Mouse (Mus musculus) E14TG2a.4 (cell line): ENCODE results near the gene Lnpep.

Experiments used
- H3K27me3 ChIP-seq: 2 replicates; pipeline ENCODE4 v1.6.1; 2014; ENCODE audit warnings: low read length, control low read depth; ENCODE audit not compliant: insufficient read depth
- H3K36me3 ChIP-seq: 2 replicates; pipeline ENCODE4 v1.6.1; 2014; ENCODE audit warnings: low read length, control low read depth; ENCODE audit not compliant: insufficient read depth
- H3K4me1 ChIP-seq: replicated peaks from 2 replicates; pipeline ENCODE4 v1.6.1; 2014; ENCODE audit warnings: low read depth, low read length, control low read depth
- H3K4me3 ChIP-seq: replicated peaks from 2 replicates; pipeline ENCODE4 v1.5.1; 2014; ENCODE audit warnings: mild to moderate bottlenecking, low read length
- H3K9me3 ChIP-seq: 2 replicates; pipeline ENCODE4 v1.6.1; 2014; ENCODE audit warnings: low read length, control low read depth
- CTCF ChIP-seq: conservative IDR thresholded peaks from 2 replicates; pipeline ENCODE4 v1.5.1; 2014; ENCODE audit warnings: low read length
- NANOG ChIP-seq: IDR thresholded peaks from 2 replicates; pipeline ENCODE4 v1.6.1; 2014; ENCODE audit warnings: borderline replicate concordance, low read length, mixed read lengths
- POU5F1 ChIP-seq: IDR thresholded peaks from 2 replicates; pipeline ENCODE4 v1.6.1; 2014; ENCODE audit warnings: low read length, borderline replicate concordance

The Lnpep gene

GRCm38 (mm10) chr17:17618463-17618862, 6.4 kb downstream of the Lnpep start:
- Histone ChIP-seq H3K27me3 (no peaks in the 10 kb centered on the region), H3K4me3 (no peak overlapping the region), H3K36me3 (peaks cover 8% of the 10 kb centered on the region; the same call in 1 of the 2 replicates), H3K4me1 (peaks cover 51% of the 10 kb centered on the region), H3K9me3 (no peaks in the 10 kb centered on the region)
- TF ChIP-seq POU5F1 (no peak), CTCF (no peak), NANOG (no peak)

GRCm38 (mm10) chr17:17617440-17618204, 7.2 kb downstream of the Lnpep start:
- TF ChIP-seq NANOG (no peak), CTCF (no peak), POU5F1 (no peak)
- peaks cover 50% of the 10 kb centered on the region for H3K4me1 ChIP-seq
- peaks cover 8% of the 10 kb centered on the region; the same call in 1 of the 2 replicates for H3K36me3 ChIP-seq
- H3K27me3 ChIP-seq: no peaks in the 10 kb centered on the region
- H3K4me3 ChIP-seq: no peak overlapping the region
- no peaks in the 10 kb centered on the region for H3K9me3 ChIP-seq

GRCm38 (mm10) chr17:17612336-17612735, 12.5 kb downstream of the Lnpep start:
- peaks cover 11% of the 10 kb centered on the region for H3K36me3 ChIP-seq
- TF ChIP-seq NANOG (peak; percentile 93), CTCF (no peak)

GRCm38 (mm10) chr17:17609523-17609922, 15.3 kb downstream of the Lnpep start:
- H3K4me1 ChIP-seq: peaks cover 25% of the 10 kb centered on the region

More at GRCm38 (mm10) chr17:17612336-17612735, 12.5 kb downstream of the Lnpep start:
- H3K4me1 ChIP-seq: peaks cover 41% of the 10 kb centered on the region
- H3K9me3 ChIP-seq: peaks cover 5% of the 10 kb centered on the region
- 0 out of 2 replicates have a peak overlapping the region, but pooled peaks have one; percentile 27 for H3K4me3 ChIP-seq
- no peaks in the 10 kb centered on the region for H3K27me3 ChIP-seq

GRCm38 (mm10) chr17:17608416-17608988, 16.3 kb downstream of the Lnpep start:
- Histone ChIP-seq H3K27me3 (no peaks in the 10 kb centered on the region), H3K36me3 (peaks cover 8% of the 10 kb centered on the region), H3K4me1 (peaks cover 27% of the 10 kb centered on the region), H3K9me3 (peaks cover 5% of the 10 kb centered on the region), H3K4me3 (no peak overlapping the region)
- TF ChIP-seq POU5F1: no peak
- TF ChIP-seq NANOG: no peak
- TF ChIP-seq CTCF: no peak

More at GRCm38 (mm10) chr17:17609523-17609922, 15.3 kb downstream of the Lnpep start:
- TF ChIP-seq POU5F1: no peak
- no peak for TF ChIP-seq NANOG
- no peak for TF ChIP-seq CTCF
- H3K4me3 ChIP-seq: no peak overlapping the region
- no peaks in the 10 kb centered on the region for H3K27me3 ChIP-seq
- H3K9me3 ChIP-seq: peaks cover 5% of the 10 kb centered on the region
- H3K36me3 ChIP-seq: peaks cover 8% of the 10 kb centered on the region

GRCm38 (mm10) chr17:17604554-17604953, 20.3 kb downstream of the Lnpep start:
- no peaks in the 10 kb centered on the region for H3K27me3 ChIP-seq
- H3K4me3 ChIP-seq: no peak overlapping the region
- peaks cover 35% of the 10 kb centered on the region for H3K4me1 ChIP-seq
- no peaks in the 10 kb centered on the region for H3K9me3 ChIP-seq
- no peaks in the 10 kb centered on the region; the same call in 1 of the 2 replicates for H3K36me3 ChIP-seq
- TF ChIP-seq NANOG (no peak), POU5F1 (no peak), CTCF (no peak)

- peak; percentile 55; the same call in 1 of the 2 replicates for TF ChIP-seq POU5F1
- no peak for TF ChIP-seq NANOG
- H3K4me3 ChIP-seq: no peak overlapping the region
- H3K27me3 ChIP-seq: no peaks in the 10 kb centered on the region
- no peaks in the 10 kb centered on the region; the same call in 1 of the 2 replicates for H3K36me3 ChIP-seq
- H3K4me1 ChIP-seq: peaks cover 35% of the 10 kb centered on the region
- no peaks in the 10 kb centered on the region for H3K9me3 ChIP-seq
These were observed 21.2 kb downstream of the Lnpep start for GRCm38 (mm10) chr17:17603609-17604008.

- no peaks in the 10 kb centered on the region for H3K27me3 ChIP-seq
- H3K36me3 ChIP-seq: no peaks in the 10 kb centered on the region
These were observed 22.1 kb downstream of the Lnpep start for GRCm38 (mm10) chr17:17602786-17603185.

More at GRCm38 (mm10) chr17:17602786-17603185, 22.1 kb downstream of the Lnpep start:
- H3K4me3 ChIP-seq: no peak overlapping the region
- peaks cover 34% of the 10 kb centered on the region for H3K4me1 ChIP-seq
- H3K9me3 ChIP-seq: no peaks in the 10 kb centered on the region
- TF ChIP-seq NANOG (no peak), CTCF (no peak), POU5F1 (no peak)
